Mouse (Mus musculus) embryonic facial prominence, embryonic 11.5 days (tissue): ENCODE results near the gene Aasdh. TPM values are rescaled to one million over a fixed set of nuclear protein-coding genes. Genes with fewer than 3 reads are reported as not detected.

ENCODE experiments used
- ATAC-seq: fragments of 200-750 bp; cut with Nextera tagmentation; replicated peaks from 2 replicates; pipeline ENCODE4 v1.8.0; 2017; ENCODE audit warnings: low read depth; ENCODE audit not compliant: insufficient number of reproducible peaks, low FRiP score, low TSS enrichment
- DNase-seq: peaks from one replicate; pipeline ENCODE4 v3.0.0-alpha.2; 2015; ENCODE audit warnings: low spot score
- H3K27ac ChIP-seq: fragments of 300-500 bp; sonication (generic); replicated peaks from 2 replicates; pipeline ENCODE4 v1.5.1; 2014; ENCODE audit warnings: mild to moderate bottlenecking, low read depth, low read length, control low read depth
- H3K27me3 ChIP-seq: fragments of 300-500 bp; sonication (generic); 2 replicates; pipeline ENCODE4 v1.6.1; 2014; ENCODE audit warnings: mild to moderate bottlenecking, low read length, moderate library complexity, mixed read lengths; ENCODE audit not compliant: control insufficient read depth, insufficient read depth
- H3K36me3 ChIP-seq: fragments of 300-500 bp; sonication (generic); replicated peaks from 2 replicates; pipeline ENCODE4 v1.6.1; 2014; ENCODE audit warnings: low read depth, mild to moderate bottlenecking, low read length, moderate library complexity, mixed read lengths; ENCODE audit not compliant: control insufficient read depth, insufficient read depth
- H3K4me1 ChIP-seq: fragments of 300-500 bp; sonication (generic); 2 replicates; pipeline ENCODE4 v1.6.1; 2014; ENCODE audit warnings: low read length, mixed read lengths; ENCODE audit not compliant: control insufficient read depth, insufficient read depth
- H3K4me2 ChIP-seq: fragments of 300-500 bp; sonication (generic); 2 replicates; pipeline ENCODE4 v1.6.1; 2014; ENCODE audit warnings: low read depth, mild to moderate bottlenecking, control low read depth, low read length, moderate library complexity
- H3K4me3 ChIP-seq: fragments of 300-500 bp; sonication (generic); 2 replicates; pipeline ENCODE4 v1.5.1; 2014; ENCODE audit warnings: low read depth, low read length, control low read depth
- H3K9ac ChIP-seq: fragments of 300-500 bp; sonication (generic); replicated peaks from 2 replicates; pipeline ENCODE4 v1.6.1; 2014; ENCODE audit warnings: mild to moderate bottlenecking, control low read depth, low read length
- H3K9me3 ChIP-seq: fragments of 300-500 bp; sonication (generic); replicated peaks from 2 replicates; pipeline ENCODE4 v1.6.1; 2016; ENCODE audit warnings: mild to moderate bottlenecking, low read length, inconsistent platforms, mixed read lengths; ENCODE audit not compliant: control insufficient read depth
- WGBS: fragments of 180-500 bp; shearing (Covaris S2); extraction: QIAGEN DNeasy Blood & Tissue Kit; methylation state at CpG from one replicate; pipeline ENCODE4 v1.1.7; 2014; 5-methylcytosine and 5-hydroxymethylcytosine counted together
- polyA plus RNA-seq: library from polyadenylated mRNA; unstranded; fragments of >200 nt; fragmentation: Nextera tagmentation; extraction: Ambion mirVana; gene quantifications from 2 replicates; pipeline ENCODE4 v1.2.1, GENCODE M21; 2014

The Aasdh gene
- polyA plus RNA-seq, 1 experiment from 2014 or later: 18.5 TPM

- H3K36me3 ChIP-seq: no peaks in the 10 kb centered on the region
- no peak overlapping the region for H3K27ac ChIP-seq
- H3K27me3 ChIP-seq: no peaks in the 10 kb centered on the region
- H3K9me3 ChIP-seq: no peaks in the 10 kb centered on the region
- no peak overlapping the region for H3K9ac ChIP-seq
- ATAC-seq: no peak
- no peaks in the 10 kb centered on the region for H3K4me1 ChIP-seq
- H3K4me2 ChIP-seq: no peak overlapping the region
- no peak overlapping the region for H3K4me3 ChIP-seq
- DNase-seq: no peak
- 88% methylated on average over 4 of the region's 4 CpGs for WGBS
Measured at GRCm38 (mm10) chr5:76902131-76902530, 3.2 kb downstream of the Aasdh start.

DNA sequence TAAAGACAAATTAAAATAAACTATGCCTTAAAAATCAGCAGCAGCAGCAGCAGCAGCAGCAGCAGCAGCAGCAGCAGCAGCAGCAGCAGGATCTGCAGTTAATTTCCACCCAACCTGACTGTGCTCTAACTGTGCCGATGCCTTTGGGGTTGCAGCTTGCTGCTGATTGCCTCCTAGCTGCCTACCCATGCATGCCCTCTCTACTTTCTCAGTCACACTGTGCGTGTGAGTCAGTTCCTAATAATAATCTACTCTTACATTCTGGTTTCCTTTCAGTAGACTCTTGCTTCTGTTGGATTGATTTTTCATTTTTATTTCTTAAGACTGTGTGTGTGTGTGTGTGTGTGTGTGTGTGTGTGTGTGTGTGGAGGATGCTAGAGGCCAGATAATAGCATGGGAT, 12.2 kb downstream of the Aasdh start:
- H3K36me3 ChIP-seq: no peaks in the 10 kb centered on the region; the same call in 1 of the 2 replicates
- ATAC-seq: no peak
- 92% methylated on average over 2 of the region's 2 CpGs for WGBS

GRCm38 (mm10) chr5:76892608-76893007, 12.7 kb downstream of the Aasdh start:
- ATAC-seq (no peak), DNase-seq (no peak)
- 74% methylated on average over 2 of the region's 2 CpGs for WGBS
- no peak overlapping the region for H3K4me2 ChIP-seq
- H3K27me3 ChIP-seq: no peaks in the 10 kb centered on the region
- H3K27ac ChIP-seq: no peak overlapping the region
- no peaks in the 10 kb centered on the region for H3K9me3 ChIP-seq
- no peak overlapping the region for H3K4me3 ChIP-seq
- H3K4me1 ChIP-seq: no peaks in the 10 kb centered on the region
- H3K36me3 ChIP-seq: no peaks in the 10 kb centered on the region; the same call in 1 of the 2 replicates
- no peak overlapping the region for H3K9ac ChIP-seq

More for the DNA sequence above, 12.2 kb downstream of the Aasdh start:
- Histone ChIP-seq H3K27me3 (no peaks in the 10 kb centered on the region), H3K9me3 (no peaks in the 10 kb centered on the region), H3K9ac (no peak overlapping the region), H3K27ac (no peak overlapping the region), H3K4me2 (no peak overlapping the region), H3K4me1 (no peaks in the 10 kb centered on the region), H3K4me3 (no peak overlapping the region)
- no peak for DNase-seq

GRCm38 (mm10) chr5:76887011-76887410, 18.3 kb downstream of the Aasdh start:
- Histone ChIP-seq H3K36me3 (no peaks in the 10 kb centered on the region; the same call in 1 of the 2 replicates), H3K27ac (no peak overlapping the region), H3K4me1 (no peaks in the 10 kb centered on the region), H3K9ac (no peak overlapping the region), H3K4me2 (no peak overlapping the region), H3K27me3 (no peaks in the 10 kb centered on the region), H3K4me3 (no peak overlapping the region), H3K9me3 (no peaks in the 10 kb centered on the region)
- no peak for ATAC-seq
- DNase-seq: no peak
- WGBS: 92% methylated on average over 2 of the region's 2 CpGs

DNA sequence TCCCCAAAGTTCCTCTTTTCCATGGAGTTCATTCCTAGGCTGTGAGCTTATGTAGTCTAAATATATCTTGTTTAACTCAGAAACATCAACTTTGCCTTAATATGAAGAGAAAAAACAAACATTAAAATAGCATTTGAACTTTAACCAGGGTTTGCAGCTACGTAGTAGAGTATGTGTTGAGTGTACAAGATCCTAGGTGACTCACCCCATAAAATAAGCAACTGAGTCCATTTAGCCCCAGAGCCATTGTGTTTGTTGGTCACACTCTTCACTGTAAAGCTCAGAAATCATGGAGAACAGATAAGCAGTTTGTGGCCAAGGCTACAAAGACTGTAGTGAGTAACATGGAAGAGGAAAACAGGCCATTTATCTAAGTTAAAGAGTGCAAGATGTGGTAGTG, 21.2 kb downstream of the Aasdh start:
- Histone ChIP-seq H3K27me3 (no peaks in the 10 kb centered on the region), H3K4me2 (no peak overlapping the region), H3K36me3 (no peaks in the 10 kb centered on the region; the same call in 1 of the 2 replicates), H3K9ac (no peak overlapping the region), H3K27ac (no peak overlapping the region), H3K9me3 (no peaks in the 10 kb centered on the region), H3K4me3 (no peak overlapping the region), H3K4me1 (no peaks in the 10 kb centered on the region)
- ATAC-seq (no peak), DNase-seq (no peak)
- 88% methylated on average over 1 of the region's 1 CpGs for WGBS

DNA sequence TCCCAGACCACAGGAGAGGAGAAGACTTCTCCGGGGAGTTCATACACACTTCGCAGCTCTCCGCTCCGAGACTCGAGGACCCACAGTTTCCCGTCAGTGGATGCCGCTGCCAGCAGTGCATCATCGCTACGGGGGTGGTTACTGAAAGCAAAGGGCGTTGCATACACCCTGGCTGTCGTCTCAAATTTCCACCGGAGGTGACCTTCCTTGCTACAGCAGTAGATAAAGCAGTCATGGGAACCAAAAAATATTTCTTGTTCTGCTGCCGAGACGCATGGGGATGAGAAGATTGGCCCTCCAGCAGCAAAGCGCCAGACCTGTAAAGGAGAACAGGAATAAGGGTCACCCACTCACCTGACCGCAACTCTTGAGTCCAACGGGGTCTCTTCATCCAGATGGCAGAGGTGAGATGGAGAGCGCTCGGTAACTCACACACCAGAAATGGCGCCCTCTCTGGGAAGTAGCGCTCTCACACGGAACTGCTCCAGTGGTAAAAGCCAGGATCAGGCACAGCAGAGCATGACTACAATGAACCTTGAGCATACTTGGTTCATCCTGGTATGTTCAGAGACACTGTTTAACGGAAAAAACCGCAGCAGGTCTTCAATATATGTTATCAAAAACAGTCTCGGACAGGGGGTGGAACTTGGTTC, 29.1 kb downstream of the Aasdh start:
- no peaks in the 10 kb centered on the region; the same call in 1 of the 2 replicates for H3K36me3 ChIP-seq
- WGBS: 90% methylated on average over 25 of the region's 25 CpGs
- no peak for DNase-seq

GRCm38 (mm10) chr5:76869553-76869952, 35.8 kb downstream of the Aasdh start:
- peak overlapping the region; percentile 25; the same call in 1 of the 2 replicates for H3K4me3 ChIP-seq
- WGBS: 50% methylated on average over 6 of the region's 6 CpGs
- H3K4me1 ChIP-seq: no peaks in the 10 kb centered on the region
- ATAC-seq (no peak), DNase-seq (no peak)
- no peaks in the 10 kb centered on the region for H3K36me3 ChIP-seq
- H3K9ac ChIP-seq: no peak overlapping the region
- no peak overlapping the region for H3K27ac ChIP-seq
- peak overlapping the region; percentile 34; the same call in 1 of the 2 replicates for H3K4me2 ChIP-seq
- H3K27me3 ChIP-seq: no peaks in the 10 kb centered on the region
- H3K9me3 ChIP-seq: no peaks in the 10 kb centered on the region

More for the DNA sequence above, 29.1 kb downstream of the Aasdh start:
- no peaks in the 10 kb centered on the region for H3K9me3 ChIP-seq
- H3K4me3 ChIP-seq: no peak overlapping the region
- H3K27ac ChIP-seq: no peak overlapping the region
- H3K27me3 ChIP-seq: no peaks in the 10 kb centered on the region
- no peak for ATAC-seq
- H3K4me1 ChIP-seq: no peaks in the 10 kb centered on the region
- H3K4me2 ChIP-seq: no peak overlapping the region
- H3K9ac ChIP-seq: no peak overlapping the region

- no peak overlapping the region for H3K9ac ChIP-seq
- H3K4me2 ChIP-seq: peak overlapping the region; percentile 34
- H3K4me3 ChIP-seq: peak overlapping the region; percentile 25; the same call in 1 of the 2 replicates
- DNase-seq (peak; percentile 77), ATAC-seq (0 out of 2 replicates have a peak, but pooled peaks have one; percentile 74)
- WGBS: 21% methylated on average over 16 of the region's 16 CpGs
- H3K9me3 ChIP-seq: no peaks in the 10 kb centered on the region
- no peak overlapping the region for H3K27ac ChIP-seq
- no peaks in the 10 kb centered on the region for H3K27me3 ChIP-seq
- no peaks in the 10 kb centered on the region for H3K4me1 ChIP-seq
- H3K36me3 ChIP-seq: no peaks in the 10 kb centered on the region
Measured at GRCm38 (mm10) chr5:76868693-76869286, 36.5 kb downstream of the Aasdh start.
